Mouse (Mus musculus) layer of hippocampus, adult 8-10 months (tissue): ENCODE measurements around the gene Smyd1. TPM values are rescaled to one million over a fixed set of nuclear protein-coding genes. Genes with fewer than 3 reads are reported as not detected.
"Not testable (repeated sequence)": the region's sequence is repeated elsewhere in the genome, so short reads cannot be mapped to it uniquely, and the experiment has no call there.

Source experiments
- DNase-seq, 2 experiments: peaks; one replicate each; pipeline ENCODE4 v3.0.0; 2022; ENCODE audit warnings: low spot score in 2 of 2
- total RNA-seq, 4 experiments: library from RNA; stranded (reverse); gene quantifications; 2 replicates each; pipeline ENCODE4 v1.2.4; 2022

Gene Smyd1
- total RNA-seq, 4 experiments from 2014 or later = 0.36 to 1.4 (median 0.62) TPM

- DNase-seq = no peak
Measured at GRCm38 (mm10) chr6:71329881-71330280, 7.8 kb upstream of the Smyd1 start.

GRCm38 (mm10) chr6:71324816-71325215, 2.8 kb upstream of the Smyd1 start:
- no peak for DNase-seq

GRCm38 (mm10) chr6:71322491-71322921, 473 bp upstream of the Smyd1 start, which contains the start of gene Cd8b1:
Gene Cd8b1, plus strand, starts transcription at chr6:71322788.
- DNase-seq = no peak

- no peak for DNase-seq
Measured at GRCm38 (mm10) chr6:71307486-71307885, 14.5 kb downstream of the Smyd1 start.

- no peak for DNase-seq
Measured at GRCm38 (mm10) chr6:71302097-71302731, 19.8 kb downstream of the Smyd1 start.

- DNase-seq = no peak
Measured at GRCm38 (mm10) chr6:71298751-71299150, 23.3 kb downstream of the Smyd1 start.

- no peak for DNase-seq
Measured at GRCm38 (mm10) chr6:71298051-71298450, 24.0 kb downstream of the Smyd1 start.

- DNase-seq = no peak
Measured at GRCm38 (mm10) chr6:71295303-71295702, 26.7 kb downstream of the Smyd1 start.

- no peak for DNase-seq
Measured at GRCm38 (mm10) chr6:71293509-71293908, 28.5 kb downstream of the Smyd1 start.

- DNase-seq = no peak
Measured at GRCm38 (mm10) chr6:71279418-71279817, 42.6 kb downstream of the Smyd1 start.

- DNase-seq = no peak
Measured at GRCm38 (mm10) chr6:71274621-71275020, 47.4 kb downstream of the Smyd1 start.

GRCm38 (mm10) chr6:71273715-71274114, 48.3 kb downstream of the Smyd1 start:
- no peak for DNase-seq

GRCm38 (mm10) chr6:71272316-71272741, 49.7 kb downstream of the Smyd1 start:
- no peak for DNase-seq

- peak; percentile 96 for DNase-seq
Measured at GRCm38 (mm10) chr6:71271389-71272315, 50.4 kb downstream of the Smyd1 start, which contains the start of gene Krcc1. Gene Krcc1, plus strand, starts transcription at chr6:71271677.

- no peak for DNase-seq
Measured at GRCm38 (mm10) chr6:71271057-71271388, 51.0 kb downstream of the Smyd1 start.

GRCm38 (mm10) chr6:71270301-71271056, 51.6 kb downstream of the Smyd1 start:
- DNase-seq = peak in 1 of 2 experiments; percentile 9

GRCm38 (mm10) chr6:71269686-71270050, 52.4 kb downstream of the Smyd1 start:
- DNase-seq = not testable (repeated sequence)

- DNase-seq = no peak
Measured at GRCm38 (mm10) chr6:71268929-71269685, 52.9 kb downstream of the Smyd1 start.

- DNase-seq = not testable (repeated sequence)
Measured at GRCm38 (mm10) chr6:71267603-71268002, 54.4 kb downstream of the Smyd1 start.

GRCm38 (mm10) chr6:71262142-71262833, 59.7 kb downstream of the Smyd1 start:
- DNase-seq = no peak
